Mouse (Mus musculus): ENCODE results near the gene BC055324. TPM values are rescaled to one million over a fixed set of nuclear protein-coding genes. Genes with fewer than 3 reads are reported as not detected.

BC055324 gene
- polyA plus RNA-seq, 1 experiment from 2014 or later = 2.9 TPM

DNA sequence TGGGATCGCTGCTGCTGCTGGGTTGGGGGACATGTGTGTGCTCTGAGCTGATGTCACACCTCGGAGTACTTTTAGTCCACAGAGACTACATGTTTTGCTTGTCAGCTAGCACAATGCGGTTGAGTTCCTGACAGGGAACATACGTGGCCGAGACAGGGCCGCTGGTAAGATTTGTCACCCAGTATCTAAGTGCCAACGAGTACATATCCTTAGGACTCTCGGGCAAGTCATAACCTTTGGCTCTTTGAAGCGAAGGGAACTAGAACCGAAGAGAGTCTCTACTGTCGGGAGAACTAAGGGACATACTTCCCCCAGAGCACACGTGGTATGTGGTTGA, 64.2 kb downstream of the BC055324 start:
- Histone ChIP-seq H3K27ac (replicated peaks) (peak overlapping the region; percentile 89), H3K36me3 (ENCODE audit: control insufficient read depth, insufficient read depth, low read length) (peaks cover 9% of the 10 kb centered on the region), H3K27me3 (ENCODE audit: control insufficient read depth, insufficient read depth, low read length) (no peaks in the 10 kb centered on the region), H3K4me3 (ENCODE audit: low read depth, low read length) (peak overlapping the region; percentile 96), H3K4me1 (replicated peaks; ENCODE audit: control insufficient read depth, insufficient read depth) (peaks cover 3% of the 10 kb centered on the region; the same call in 1 of the 2 replicates), H3K4me2 (replicated peaks; ENCODE audit: low read depth) (peak overlapping the region; percentile 72), H3K9me3 (ENCODE audit: control insufficient read depth, low read length) (no peaks in the 10 kb centered on the region), H3K9ac (ENCODE audit: low read length) (peak overlapping the region; percentile 97)
- ATAC-seq (ENCODE audit: low FRiP score, low TSS enrichment) = no peak; the same call in 1 of the 2 replicates
- no peak for DNase-seq (ENCODE audit: low spot score)
- TF ChIP-seq EP300 (optimal IDR thresholded peaks at IDR 0.05) (no peak), CTCF (IDR thresholded peaks at IDR 0.05; ENCODE audit: low read depth) (no peak)
- 2% methylated on average over 12 of the region's 12 CpGs for WGBS

DNA sequence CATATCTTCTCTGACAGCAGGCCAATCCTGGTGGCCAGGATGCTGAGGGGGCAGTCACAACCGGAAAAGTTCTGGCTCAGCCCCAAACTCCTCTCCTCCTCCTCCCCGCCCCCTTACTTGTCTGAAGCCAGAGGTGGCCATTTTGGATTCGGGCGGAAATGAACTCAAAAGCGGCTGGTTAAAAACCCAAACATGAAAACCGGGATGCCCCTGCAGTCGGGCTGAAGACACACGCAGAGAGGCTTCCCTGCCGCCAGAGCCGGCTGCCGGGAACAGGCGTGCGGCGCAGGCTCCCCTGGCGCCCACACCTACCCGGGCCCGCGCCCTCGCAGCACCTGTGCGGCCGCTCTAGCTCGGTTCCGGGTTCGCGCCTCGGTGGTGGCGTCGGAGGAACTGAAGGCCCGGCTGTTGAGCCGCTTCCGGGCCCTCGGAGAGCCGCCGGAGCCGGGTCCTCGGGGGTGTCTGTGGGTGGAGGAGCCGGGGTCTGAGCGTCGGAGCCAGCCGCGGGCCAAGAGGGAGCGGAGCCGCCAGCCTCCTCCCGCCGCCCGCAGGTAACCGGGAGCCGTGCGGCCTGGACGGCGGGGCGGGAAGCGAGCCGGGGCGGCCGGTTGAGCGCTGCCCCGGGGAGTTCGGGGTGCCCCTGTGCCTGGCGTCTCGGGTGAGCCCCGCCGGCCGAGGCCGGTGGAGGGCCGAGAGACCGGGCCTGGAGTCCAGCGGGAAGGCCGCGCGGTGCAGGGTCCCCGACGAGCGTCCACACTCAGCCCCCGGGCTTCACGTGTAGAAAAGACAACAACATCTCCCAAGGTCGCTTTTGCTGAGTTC, 64.7 kb downstream of the BC055324 start:
- ATAC-seq (ENCODE audit: low FRiP score, low TSS enrichment) (peak; percentile 93), DNase-seq (ENCODE audit: low spot score) (peak; percentile 90)
- H3K4me2 ChIP-seq (replicated peaks; ENCODE audit: low read depth) = peak overlapping the region; percentile 72
- H3K27me3 ChIP-seq (ENCODE audit: control insufficient read depth, insufficient read depth, low read length) = no peaks in the 10 kb centered on the region
- H3K4me1 ChIP-seq (replicated peaks; ENCODE audit: control insufficient read depth, insufficient read depth) = peaks cover 3% of the 10 kb centered on the region; the same call in 1 of the 2 replicates
- peak overlapping the region; percentile 97 for H3K9ac ChIP-seq (ENCODE audit: low read length)
- no peaks in the 10 kb centered on the region for H3K9me3 ChIP-seq (ENCODE audit: control insufficient read depth, low read length)
- no peak for TF ChIP-seq EP300 (optimal IDR thresholded peaks at IDR 0.05)
- no peak; the same call in 1 of the 2 replicates for TF ChIP-seq CTCF (IDR thresholded peaks at IDR 0.05; ENCODE audit: low read depth)
- under 1% methylated on average over 77 of the region's 77 CpGs for WGBS
- peaks cover 8% of the 10 kb centered on the region for H3K36me3 ChIP-seq (ENCODE audit: control insufficient read depth, insufficient read depth, low read length)
- peak overlapping the region; percentile 96 for H3K4me3 ChIP-seq (ENCODE audit: low read depth, low read length)
- H3K27ac ChIP-seq (replicated peaks) = peak overlapping the region; percentile 89

DNA sequence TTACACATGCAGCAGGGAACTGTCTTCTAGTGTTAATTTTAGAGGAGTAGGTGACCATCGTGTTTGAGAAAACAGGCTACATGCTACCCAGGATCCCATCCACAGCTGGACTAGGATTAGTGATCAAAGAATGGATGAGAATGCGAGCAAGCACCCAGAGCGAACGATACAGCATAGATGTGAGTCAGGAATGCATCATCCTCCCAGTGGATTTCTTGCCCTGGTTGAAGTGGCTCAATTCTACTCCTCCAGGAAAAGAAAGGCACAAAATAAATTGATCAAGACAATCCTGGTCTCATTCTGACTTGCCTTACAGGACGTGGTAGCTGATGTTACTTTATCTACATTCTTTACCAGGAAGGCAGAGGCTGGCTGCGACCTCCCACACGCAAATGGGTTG, 65.8 kb downstream of the BC055324 start, which contains the start of gene Scyl3:
TSS of gene Scyl3 (plus strand) at position 255 of the 400 bp plus-strand sequence.
- TF ChIP-seq EP300 (optimal IDR thresholded peaks at IDR 0.05) (no peak), CTCF (IDR thresholded peaks at IDR 0.05; ENCODE audit: low read depth) (no peak)
- Histone ChIP-seq H3K4me1 (replicated peaks; ENCODE audit: control insufficient read depth, insufficient read depth) (peaks cover 3% of the 10 kb centered on the region; the same call in 1 of the 2 replicates), H3K4me2 (replicated peaks; ENCODE audit: low read depth) (peak within 1 kb of the TSS; percentile 72), H3K9me3 (ENCODE audit: control insufficient read depth, low read length) (no peaks in the 10 kb centered on the region), H3K9ac (ENCODE audit: low read length) (peak within 1 kb of the TSS; percentile 97), H3K36me3 (ENCODE audit: control insufficient read depth, insufficient read depth, low read length) (peaks cover under 1% of the 10 kb centered on the region; the same call in 1 of the 2 replicates), H3K27me3 (ENCODE audit: control insufficient read depth, insufficient read depth, low read length) (no peaks in the 10 kb centered on the region), H3K4me3 (ENCODE audit: low read depth, low read length) (peak within 1 kb of the TSS; percentile 96), H3K27ac (replicated peaks) (peak within 1 kb of the TSS; percentile 89)
- WGBS = 59% methylated on average over 7 of the region's 7 CpGs
- DNase-seq (ENCODE audit: low spot score) (no peak), ATAC-seq (ENCODE audit: low FRiP score, low TSS enrichment) (no peak)

DNA sequence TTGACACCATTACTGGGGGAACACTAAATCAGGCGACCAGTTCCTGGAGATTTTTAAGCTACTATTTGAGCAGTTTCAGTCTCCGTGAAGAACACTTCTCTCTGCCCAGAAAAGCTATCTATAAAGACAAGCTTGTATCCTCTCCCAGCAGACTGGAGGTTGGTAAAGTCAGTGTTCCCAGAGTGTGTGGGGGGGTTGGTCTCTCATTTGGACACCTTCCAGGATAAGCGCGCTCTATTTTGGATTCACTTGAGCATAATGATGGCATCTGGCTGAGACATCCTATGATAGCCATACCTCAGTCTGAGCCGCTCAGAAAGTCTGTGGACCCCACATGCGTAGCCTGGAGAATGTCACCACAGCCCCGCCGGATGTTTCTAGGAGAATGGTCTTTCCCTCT, 70.5 kb downstream of the BC055324 start:
- Histone ChIP-seq H3K27ac (replicated peaks) (no peak overlapping the region), H3K4me3 (ENCODE audit: low read depth, low read length) (no peak overlapping the region), H3K9ac (ENCODE audit: low read length) (no peak overlapping the region), H3K36me3 (ENCODE audit: control insufficient read depth, insufficient read depth, low read length) (no peaks in the 10 kb centered on the region), H3K4me2 (replicated peaks; ENCODE audit: low read depth) (no peak overlapping the region), H3K4me1 (replicated peaks; ENCODE audit: control insufficient read depth, insufficient read depth) (no peaks in the 10 kb centered on the region), H3K27me3 (ENCODE audit: control insufficient read depth, insufficient read depth, low read length) (no peaks in the 10 kb centered on the region), H3K9me3 (ENCODE audit: control insufficient read depth, low read length) (no peaks in the 10 kb centered on the region)
- DNase-seq (ENCODE audit: low spot score) (no peak), ATAC-seq (ENCODE audit: low FRiP score, low TSS enrichment) (no peak)
- TF ChIP-seq EP300 (optimal IDR thresholded peaks at IDR 0.05) = no peak
- TF ChIP-seq CTCF (IDR thresholded peaks at IDR 0.05; ENCODE audit: low read depth) = no peak
- 83% methylated on average over 8 of the region's 8 CpGs for WGBS

DNA sequence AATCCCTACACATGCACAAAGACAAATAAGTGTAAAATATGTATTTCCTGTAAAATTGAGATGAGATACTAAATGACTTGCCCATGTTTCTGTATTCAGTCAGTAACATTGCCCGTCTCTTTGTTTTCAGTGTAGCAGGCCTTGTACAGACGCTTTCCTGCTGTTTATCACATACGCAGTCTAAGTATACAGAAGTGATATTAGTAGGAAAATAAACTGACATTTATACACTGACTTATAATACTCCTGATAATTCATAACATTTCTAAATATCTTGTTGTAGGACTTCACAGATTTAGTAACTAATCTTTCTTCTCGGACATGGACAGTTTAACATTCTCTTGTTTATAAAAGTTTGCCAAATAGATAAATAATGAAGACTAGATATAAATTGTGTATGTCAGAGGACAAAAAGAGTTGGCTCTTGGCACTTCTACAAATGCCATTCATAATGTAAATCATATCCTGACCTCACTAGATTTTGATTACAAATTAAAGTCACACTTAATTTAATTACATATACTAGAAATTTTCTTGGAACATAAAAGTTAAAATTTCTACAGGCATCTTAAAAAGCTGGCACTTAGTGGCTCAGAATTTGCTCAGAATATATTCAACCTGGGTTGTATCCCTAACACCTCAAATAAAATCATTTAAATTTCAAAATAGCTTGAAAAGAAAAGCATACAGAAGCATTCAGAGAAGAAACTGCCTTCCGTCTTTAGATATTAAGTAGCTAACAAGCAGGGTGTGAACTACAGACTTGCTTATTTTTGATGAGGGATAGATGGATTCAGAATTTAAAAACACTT, 77.0 kb downstream of the BC055324 start:
- Histone ChIP-seq H3K9me3 (ENCODE audit: control insufficient read depth, low read length) (no peaks in the 10 kb centered on the region), H3K36me3 (ENCODE audit: control insufficient read depth, insufficient read depth, low read length) (no peaks in the 10 kb centered on the region), H3K27me3 (ENCODE audit: control insufficient read depth, insufficient read depth, low read length) (no peaks in the 10 kb centered on the region), H3K9ac (ENCODE audit: low read length) (no peak overlapping the region), H3K4me3 (ENCODE audit: low read depth, low read length) (no peak overlapping the region), H3K4me1 (replicated peaks; ENCODE audit: control insufficient read depth, insufficient read depth) (no peaks in the 10 kb centered on the region), H3K27ac (replicated peaks) (no peak overlapping the region), H3K4me2 (replicated peaks; ENCODE audit: low read depth) (no peak overlapping the region)
- no peak for ATAC-seq (ENCODE audit: low FRiP score, low TSS enrichment)
- DNase-seq (ENCODE audit: low spot score) = no peak
- TF ChIP-seq CTCF (IDR thresholded peaks at IDR 0.05; ENCODE audit: low read depth) = no peak
- 56% methylated on average over 5 of the region's 5 CpGs for WGBS
